Mouse (Mus musculus) spleen, adult 2 months (tissue): Measurements from ENCODE around the gene Psmb5. TPM values are rescaled to one million over a fixed set of nuclear protein-coding genes. Genes with fewer than 3 reads are reported as not detected.

Experiments
- DNase-seq, 2 experiments: peaks; one replicate each; pipeline versions ENCODE4 v3.0.0 to v3.0.0-alpha.2; 2012 to 2021; ENCODE audit warnings: low spot score in 2 of 2, low read depth in 1 of 2
- H3K27ac ChIP-seq: fragments of 200-500 bp; 2 replicates; pipeline ENCODE4 v1.5.1; 2012; ENCODE audit warnings: low read length, inconsistent platforms; ENCODE audit not compliant: insufficient read depth
- H3K27me3 ChIP-seq: fragments of 200-500 bp; 2 replicates; pipeline ENCODE4 v1.6.1; 2012; ENCODE audit warnings: mild to moderate bottlenecking, moderate library complexity, low read length, inconsistent platforms; ENCODE audit not compliant: control insufficient read depth, insufficient read depth
- H3K36me3 ChIP-seq: fragments of 200-500 bp; 2 replicates; pipeline ENCODE4 v1.6.1; 2012; ENCODE audit warnings: mild to moderate bottlenecking, low read length, inconsistent platforms; ENCODE audit not compliant: control insufficient read depth, insufficient read depth
- H3K4me1 ChIP-seq: fragments of 200-500 bp; 2 replicates; pipeline ENCODE4 v1.6.1; 2011; ENCODE audit warnings: inconsistent platforms; ENCODE audit not compliant: control insufficient read depth, insufficient read depth, insufficient read length
- H3K4me3 ChIP-seq: fragments of 200-500 bp; 2 replicates; pipeline ENCODE4 v1.5.1; 2011; ENCODE audit warnings: mild to moderate bottlenecking, inconsistent platforms; ENCODE audit not compliant: insufficient read depth, insufficient read length; ENCODE audit errors: extremely low read depth
- CTCF ChIP-seq: fragments of 200-500 bp; IDR thresholded peaks from 2 replicates; pipeline ENCODE4 v1.5.1; 2011; ENCODE audit warnings: mild to moderate bottlenecking, inconsistent platforms; ENCODE audit not compliant: insufficient read depth, insufficient read length, insufficient replicate concordance; ENCODE audit errors: extremely low read depth
- POLR2A ChIP-seq: fragments of 200-500 bp; IDR thresholded peaks from 2 replicates; pipeline ENCODE4 v1.6.1; 2011; ENCODE audit warnings: low read depth, low read length, inconsistent platforms
- WGBS: fragments of 180-500 bp; shearing (Covaris S2); methylation state at CpG from one replicate; pipeline ENCODE4 v1.1.7; 2018; 5-methylcytosine and 5-hydroxymethylcytosine counted together
- polyA plus RNA-seq: library from polyadenylated mRNA; depleted of rRNA; stranded (reverse); fragments of >200 nt; gene quantifications from 2 replicates; pipeline ENCODE4 v1.2.3, GENCODE M21; 2012; rRNA removed

The Psmb5 gene
- polyA plus RNA-seq, 1 experiment, result 82.5 TPM

DNA sequence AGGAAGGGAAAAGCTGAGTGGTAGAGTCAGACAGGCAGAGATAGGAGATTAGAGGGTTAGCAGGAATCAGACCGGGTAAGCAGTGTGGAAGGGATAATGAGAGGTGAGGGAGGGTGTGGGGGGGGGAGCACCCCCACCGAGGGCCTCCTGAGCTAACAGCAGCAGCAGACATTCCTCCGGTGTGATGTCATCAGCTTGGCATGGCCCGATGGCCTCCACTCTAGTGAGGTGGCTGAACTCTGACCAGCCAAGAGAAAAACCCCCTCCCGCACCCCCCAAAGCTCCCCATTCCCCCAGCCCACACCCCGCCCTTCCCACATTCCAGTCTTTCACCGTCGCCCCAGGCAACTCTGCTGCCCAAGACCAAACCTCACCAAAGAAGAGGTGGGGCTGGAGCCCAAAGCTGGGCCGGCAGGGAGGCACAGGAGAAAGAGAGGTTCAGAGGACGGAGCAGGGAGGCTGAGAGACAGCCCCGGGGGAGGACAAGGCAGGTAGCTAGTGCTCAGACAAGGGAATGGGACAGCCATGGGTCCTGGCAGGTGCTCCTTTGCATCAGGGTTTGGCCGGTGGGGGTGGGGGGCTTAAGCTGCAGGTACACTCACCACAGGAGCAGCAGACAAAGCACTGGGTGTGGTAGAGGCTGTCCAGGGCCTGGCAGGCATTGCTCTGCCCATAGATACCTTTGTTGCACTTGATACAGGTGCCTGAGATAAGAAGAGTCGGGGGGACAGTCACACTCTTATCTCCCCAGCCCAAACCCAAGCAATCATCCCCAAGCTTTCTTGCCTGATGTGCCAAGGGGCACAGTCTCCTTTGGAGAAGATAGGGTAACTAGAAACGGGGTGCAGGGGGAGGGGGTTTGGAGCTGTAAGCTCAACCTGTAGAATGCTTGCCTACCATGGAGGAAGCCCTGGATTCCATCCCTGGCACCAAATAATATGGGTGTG lies 44.8 kb downstream of the Psmb5 start:
- H3K27ac ChIP-seq, result no peak overlapping the region
- H3K4me3 ChIP-seq, result no peak overlapping the region
- peaks cover 25% of the 10 kb centered on the region for H3K27me3 ChIP-seq
- no peak for DNase-seq
- H3K36me3 ChIP-seq, result no peaks in the 10 kb centered on the region
- 78% methylated on average over 14 of the region's 14 CpGs for WGBS
- peaks cover 20% of the 10 kb centered on the region for H3K4me1 ChIP-seq
- no peak for TF ChIP-seq CTCF
- TF ChIP-seq POLR2A, result no peak

DNA sequence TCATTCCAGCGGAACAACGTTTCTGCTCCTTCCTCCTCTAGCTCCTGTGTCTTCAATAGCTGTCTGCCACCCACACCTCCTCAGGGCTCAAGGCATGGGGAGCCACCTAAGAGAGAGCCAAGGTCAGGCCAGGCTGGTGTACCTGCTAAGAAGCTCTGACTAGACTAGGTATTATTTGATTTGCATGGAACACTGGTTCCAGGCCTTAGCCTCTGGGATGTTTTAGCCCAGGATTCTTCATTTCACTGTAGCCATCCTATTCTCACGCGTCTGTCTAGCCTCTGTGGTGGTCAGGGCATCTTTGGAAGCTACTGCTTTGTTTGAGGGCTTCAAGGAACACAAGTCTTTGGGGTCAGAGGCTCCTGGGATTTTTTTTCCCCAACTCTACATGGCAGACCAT lies 45.7 kb downstream of the Psmb5 start:
- H3K4me1 ChIP-seq, result peaks cover 12% of the 10 kb centered on the region
- TF ChIP-seq POLR2A (no peak), CTCF (no peak)
- no peak overlapping the region for H3K4me3 ChIP-seq
- H3K27me3 ChIP-seq, result peaks cover 18% of the 10 kb centered on the region
- no peak for DNase-seq
- H3K27ac ChIP-seq, result no peak overlapping the region
- WGBS, result 80% methylated on average over 4 of the region's 4 CpGs
- H3K36me3 ChIP-seq, result no peaks in the 10 kb centered on the region

DNA sequence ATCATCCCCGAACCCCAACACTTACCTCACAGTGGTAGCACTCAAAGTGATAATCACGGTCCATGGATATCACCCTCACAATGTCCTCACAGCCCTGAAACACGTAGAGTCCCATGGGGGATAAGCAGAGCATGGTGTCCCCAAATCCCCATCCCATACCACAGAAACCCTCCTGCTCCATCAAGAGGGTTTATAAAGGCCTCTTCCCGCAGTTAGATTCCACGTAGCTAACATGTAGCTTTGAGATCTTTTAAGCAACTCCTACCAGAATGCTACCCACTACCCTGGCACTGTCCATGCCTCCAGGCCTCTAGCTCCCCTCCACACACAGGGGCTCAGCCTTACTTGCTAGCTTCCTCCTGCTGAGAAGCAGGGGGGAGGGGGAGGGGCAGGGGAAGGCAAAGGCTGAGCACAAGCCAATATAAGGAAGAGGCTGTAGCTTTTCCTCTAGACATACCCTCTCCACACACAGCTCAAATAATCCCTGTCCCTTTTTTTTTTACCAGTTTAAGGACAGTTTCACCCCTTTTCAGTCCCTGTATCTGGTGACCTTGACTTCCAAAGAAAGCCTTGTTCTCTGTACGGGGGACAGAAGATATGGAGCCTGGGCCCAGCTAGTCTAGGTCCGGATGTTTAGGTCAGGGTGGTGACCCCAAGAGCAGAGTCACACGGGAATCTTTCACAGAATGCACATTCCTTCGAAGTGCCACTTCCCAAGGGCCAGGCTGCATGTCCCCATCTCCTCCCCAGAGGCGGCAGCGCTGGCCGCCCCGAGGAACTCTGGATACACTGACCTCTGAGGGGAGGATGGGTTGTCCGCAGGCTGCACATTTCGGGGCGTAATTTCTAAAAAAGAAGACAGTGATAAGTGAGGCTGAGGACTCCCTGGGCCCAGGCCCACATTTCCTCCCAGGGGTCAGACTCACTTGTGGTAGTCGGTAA lies 48.1 kb downstream of the Psmb5 start:
- TF ChIP-seq POLR2A, result no peak
- TF ChIP-seq CTCF, result no peak
- H3K27ac ChIP-seq, result no peak overlapping the region
- no peaks in the 10 kb centered on the region for H3K36me3 ChIP-seq
- no peaks in the 10 kb centered on the region for H3K4me1 ChIP-seq
- no peak for DNase-seq
- WGBS, result 82% methylated on average over 17 of the region's 17 CpGs
- H3K27me3 ChIP-seq, result no peaks in the 10 kb centered on the region
- H3K4me3 ChIP-seq, result no peak overlapping the region

DNA sequence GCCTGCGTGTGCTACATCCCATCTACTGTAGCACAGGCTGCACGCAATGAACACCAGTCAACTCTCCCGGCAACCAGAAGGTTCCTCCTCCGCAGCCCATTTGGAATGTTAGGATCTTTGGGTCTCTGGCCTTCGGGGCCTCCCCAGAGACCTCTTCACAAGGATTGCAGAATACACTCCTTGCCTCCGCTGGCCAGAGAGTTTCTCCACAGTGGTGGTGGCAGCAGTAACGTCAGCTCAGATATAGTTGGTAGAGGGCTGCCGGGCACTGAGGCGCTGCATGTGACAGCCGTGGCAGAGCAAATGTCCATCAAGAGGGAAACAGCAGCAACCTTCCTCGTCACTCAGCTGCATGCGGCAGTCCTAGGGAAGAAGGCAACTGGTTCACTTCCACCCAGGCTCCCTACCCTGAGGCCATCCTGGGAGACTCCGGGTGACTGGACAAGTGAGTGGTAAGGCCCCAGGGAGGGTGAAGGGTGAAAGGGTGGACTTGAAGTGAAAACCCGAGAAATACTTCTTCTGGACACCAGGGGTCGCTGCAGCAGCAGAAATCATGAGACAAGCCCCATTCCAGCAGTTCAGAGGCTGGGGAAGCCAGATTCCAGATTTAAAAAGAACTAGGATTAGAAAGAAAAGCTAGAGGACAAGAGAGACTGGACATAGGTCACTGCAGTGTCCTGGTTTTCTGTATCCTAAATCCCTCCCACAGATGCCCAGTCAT lies 49.0 kb downstream of the Psmb5 start:
- Histone ChIP-seq H3K27ac (no peak overlapping the region), H3K4me3 (no peak overlapping the region), H3K36me3 (no peaks in the 10 kb centered on the region), H3K27me3 (no peaks in the 10 kb centered on the region), H3K4me1 (no peaks in the 10 kb centered on the region)
- TF ChIP-seq CTCF, result peak; percentile 61; the same call in 1 of the 2 replicates
- TF ChIP-seq POLR2A, result no peak
- peak; percentile 45 to 57 for DNase-seq
- 70% methylated on average over 15 of the region's 15 CpGs for WGBS

Other genes starting within 250 kb of the Psmb5 start
- gene Slc7a7, start 200.2 kb downstream of the Psmb5 start, polyA plus RNA-seq, result 24.6 and 31.2 TPM in 2 replicates
- gene Mrpl52, start 191.1 kb downstream of the Psmb5 start, polyA plus RNA-seq, result 221 and 393 TPM in 2 replicates
- gene Mmp14, start 186.4 kb downstream of the Psmb5 start, polyA plus RNA-seq, result 42.0 and 63.2 TPM in 2 replicates
- 154 and 206 TPM in 2 replicates for gene Lrp10, start 153.9 kb downstream of the Psmb5 start, polyA plus RNA-seq
- gene Rem2, start 141.9 kb downstream of the Psmb5 start, polyA plus RNA-seq, result 0.22 and 0.40 TPM in 2 replicates
- 18.2 and 26.6 TPM in 2 replicates for gene Prmt5, start 100.5 kb downstream of the Psmb5 start, polyA plus RNA-seq
- gene Haus4, start 63.4 kb downstream of the Psmb5 start, polyA plus RNA-seq, result 12.8 and 15.1 TPM in 2 replicates
- gene Ajuba, start 40.5 kb downstream of the Psmb5 start, polyA plus RNA-seq, result 3.0 and 3.9 TPM in 2 replicates
- 4.2 and 6.0 TPM in 2 replicates for gene 4931414P19Rik, start 12.0 kb downstream of the Psmb5 start, polyA plus RNA-seq
- gene Psmb11, start 3.4 kb upstream of the Psmb5 start, polyA plus RNA-seq, result not detected in 2 replicates
- gene Gm17606, start 22.9 kb upstream of the Psmb5 start, polyA plus RNA-seq, result not detected in 2 replicates
- 7.3 and 10.8 TPM in 2 replicates for gene Cdh24, start 23.3 kb upstream of the Psmb5 start, polyA plus RNA-seq
- gene 1700123O20Rik, start 68.2 kb upstream of the Psmb5 start, polyA plus RNA-seq, result 32.9 and 66.9 TPM in 2 replicates
- 126 and 130 TPM in 2 replicates for gene Acin1, start 68.9 kb upstream of the Psmb5 start, polyA plus RNA-seq
- gene Gm29776, start 80.8 kb upstream of the Psmb5 start, polyA plus RNA-seq, result 0.04 and 0.07 TPM in 2 replicates
- 5.2 and 5.9 TPM in 2 replicates for gene Cebpe, start 94.2 kb upstream of the Psmb5 start, polyA plus RNA-seq
- 10.8 and 13.3 TPM in 2 replicates for gene Slc7a8, start 163.9 kb upstream of the Psmb5 start, polyA plus RNA-seq
- not detected in 2 replicates for gene Rnf212b, start 196.1 kb upstream of the Psmb5 start, polyA plus RNA-seq